Mouse (Mus musculus) NIH3T3 (cell line): ENCODE measurements around the gene Map1a.

Source experiments
- DNase-seq: peaks from one replicate; pipeline ENCODE4 v3.0.0-alpha.2; 2012; ENCODE audit warnings: low read depth

Map1a gene

DNA sequence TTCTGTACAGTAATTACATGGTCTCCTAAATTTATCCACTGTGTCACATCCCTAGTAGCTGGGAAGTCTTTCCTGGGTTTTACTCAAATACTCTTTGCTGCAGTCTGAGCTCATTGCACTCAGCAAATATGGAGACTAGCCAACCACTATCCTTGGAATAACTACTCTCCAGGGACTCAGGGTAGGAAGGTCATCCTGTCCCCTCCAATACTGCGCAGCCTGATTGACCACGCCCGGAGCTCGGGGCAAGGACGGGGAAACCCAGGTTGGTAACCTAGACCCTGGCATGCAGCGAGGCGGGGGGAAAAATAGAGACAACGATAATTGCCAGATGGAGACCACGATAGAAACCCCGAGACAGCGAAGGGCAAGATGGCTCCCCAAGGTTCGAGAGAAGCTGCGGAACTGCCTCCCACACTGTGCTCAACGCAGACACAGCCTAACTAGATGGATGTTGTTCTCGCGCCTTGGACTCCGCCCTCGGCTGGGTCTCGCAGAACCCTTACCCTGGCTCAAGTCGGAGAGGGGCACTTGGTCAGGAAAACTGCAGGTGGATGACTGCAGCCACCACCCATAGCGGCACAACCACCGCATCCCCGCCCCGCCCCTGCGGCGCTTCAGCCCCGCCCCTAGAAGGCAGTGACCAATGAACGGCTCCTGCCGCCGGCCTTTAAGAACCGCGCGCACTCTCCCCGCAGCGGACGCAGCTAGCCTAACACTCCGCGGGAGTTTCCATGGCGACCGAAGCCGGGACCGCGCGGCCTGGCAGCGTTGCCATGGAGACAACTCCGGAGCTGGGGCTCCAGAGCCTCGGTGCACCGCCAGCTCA, at the start of gene Map1a:
TSS of gene Map1a (plus strand) at position 700 of the 829 bp plus-strand sequence.
- DNase-seq = peak; percentile 94

DNA sequence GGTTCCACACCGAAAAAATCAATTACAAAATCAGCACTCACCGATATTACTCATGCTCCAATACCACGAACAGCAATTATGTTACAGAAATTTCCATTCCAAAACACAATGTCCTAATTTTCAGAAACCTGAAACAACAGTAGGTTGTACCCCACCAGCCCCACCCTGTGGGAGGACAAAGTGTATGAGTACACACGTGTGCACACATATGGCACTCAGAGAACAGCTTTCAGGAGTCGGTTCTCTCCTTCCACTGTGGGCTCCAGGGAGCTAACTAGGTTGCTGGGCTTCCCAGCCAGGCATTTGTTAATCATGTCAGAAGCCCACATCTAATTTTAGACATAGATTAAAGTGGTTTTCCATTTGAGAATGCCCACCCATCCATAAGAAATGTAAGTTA, 45.3 kb upstream of the Map1a start:
- no peak for DNase-seq

DNA sequence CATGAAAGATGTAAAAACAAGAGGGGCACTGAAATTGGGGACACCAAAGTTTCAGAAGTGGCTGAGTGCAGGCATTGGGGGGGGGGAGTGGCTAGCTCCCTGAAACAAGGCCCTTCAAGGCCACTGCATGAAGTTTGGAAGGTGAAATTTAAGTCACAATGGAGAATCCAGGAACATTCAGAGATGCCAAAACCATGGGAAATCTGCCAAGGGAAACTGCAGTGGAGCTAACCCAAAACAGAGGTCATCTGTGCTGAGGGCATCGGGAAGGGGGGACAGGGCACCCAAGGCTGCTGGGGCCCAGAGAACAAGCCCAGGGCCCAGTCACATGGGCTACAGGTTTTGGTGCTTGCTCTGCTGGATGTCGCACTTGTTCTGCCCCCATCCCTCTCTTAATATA, 39.6 kb upstream of the Map1a start:
- DNase-seq = no peak

DNA sequence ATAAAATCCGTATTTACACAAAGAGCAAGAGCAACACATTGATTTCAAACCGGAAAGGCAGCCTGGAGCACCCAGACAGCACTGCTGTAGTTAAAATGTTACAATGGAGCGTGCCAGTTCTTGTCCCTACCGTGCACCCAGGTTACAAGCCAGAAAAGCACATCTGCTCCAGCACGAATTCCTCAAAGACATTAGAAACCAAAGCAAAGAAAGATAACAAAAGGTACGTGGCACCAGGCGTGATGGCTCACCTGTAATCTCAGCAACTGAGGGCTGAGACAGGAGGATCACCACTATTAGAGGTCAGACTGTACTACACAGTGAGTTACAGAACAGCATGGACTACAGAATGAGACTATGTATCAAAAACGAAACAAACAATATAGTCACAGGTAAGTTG, 21.0 kb upstream of the Map1a start:
- no peak for DNase-seq

DNA sequence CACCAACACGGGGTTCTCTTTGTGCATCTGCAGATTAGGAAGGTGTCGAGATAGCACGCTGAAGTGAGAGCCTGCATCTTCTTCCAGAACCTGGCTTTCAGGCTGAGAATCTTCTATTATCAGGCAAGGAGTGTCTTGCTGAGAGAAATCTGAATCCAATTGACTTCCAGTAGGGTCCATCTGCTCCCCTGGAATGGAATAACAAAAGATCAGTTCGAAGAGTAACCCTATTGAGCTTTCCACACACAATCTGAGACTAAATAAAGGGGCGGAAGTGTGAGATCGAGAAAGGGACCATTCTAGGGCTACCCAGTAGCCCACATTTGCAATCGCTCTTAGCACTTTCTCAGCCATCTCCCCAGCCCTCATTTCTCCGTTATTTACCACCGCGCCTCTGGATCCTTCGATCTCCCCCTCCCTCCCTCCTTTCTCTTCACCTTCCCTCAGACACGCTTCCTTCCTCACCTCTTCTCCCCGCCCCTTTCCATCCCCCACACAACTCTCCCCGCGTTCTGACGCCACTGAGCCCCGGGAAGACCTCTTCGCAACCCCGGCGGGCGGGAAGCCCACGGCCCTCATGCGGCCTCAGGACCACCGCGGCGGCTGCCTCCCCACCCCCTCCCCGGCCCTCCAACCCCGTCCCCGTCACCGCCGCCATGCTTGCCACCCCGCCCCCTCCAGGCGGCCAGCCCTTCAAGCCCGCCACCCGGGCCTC, 18.7 kb upstream of the Map1a start:
- no peak for DNase-seq

DNA sequence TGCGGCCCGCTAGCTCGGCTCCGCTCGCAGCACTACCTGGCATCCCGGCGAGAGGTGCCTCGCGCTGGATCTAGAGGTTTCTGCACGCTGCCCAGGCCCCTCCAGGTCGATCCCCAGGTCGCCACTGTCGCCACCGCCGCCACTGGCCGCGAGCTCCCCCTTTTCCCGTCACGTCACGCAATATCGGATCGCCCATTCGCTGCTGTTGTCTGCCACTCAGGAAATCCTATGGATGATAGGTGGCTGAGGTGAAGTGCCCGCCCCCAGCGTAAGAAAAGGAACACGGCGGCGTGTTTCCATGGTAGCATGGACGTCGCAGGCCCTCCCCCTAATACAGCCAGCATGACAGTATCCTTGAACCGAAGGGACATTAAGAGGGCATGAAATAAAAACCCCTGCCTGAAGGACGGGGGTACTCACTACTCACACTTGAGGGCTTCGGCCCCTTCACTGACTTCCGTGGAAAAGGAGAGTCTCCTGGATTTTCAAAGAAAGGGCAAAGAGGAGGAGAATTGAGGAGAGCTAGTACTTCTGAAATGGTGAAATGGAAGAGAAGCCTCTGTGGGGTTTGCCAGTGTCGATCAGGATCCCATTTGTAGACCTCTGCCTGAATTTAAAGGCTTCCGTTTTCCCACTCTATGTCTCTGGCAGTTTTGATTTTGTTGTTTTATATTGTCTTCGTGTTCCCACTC, 18.0 kb upstream of the Map1a start, which contains the start of gene Trp53bp1:
TSS of gene Trp53bp1 (minus strand) at position 172 of the 692 bp plus-strand sequence.
- peak; percentile 95 for DNase-seq

DNA sequence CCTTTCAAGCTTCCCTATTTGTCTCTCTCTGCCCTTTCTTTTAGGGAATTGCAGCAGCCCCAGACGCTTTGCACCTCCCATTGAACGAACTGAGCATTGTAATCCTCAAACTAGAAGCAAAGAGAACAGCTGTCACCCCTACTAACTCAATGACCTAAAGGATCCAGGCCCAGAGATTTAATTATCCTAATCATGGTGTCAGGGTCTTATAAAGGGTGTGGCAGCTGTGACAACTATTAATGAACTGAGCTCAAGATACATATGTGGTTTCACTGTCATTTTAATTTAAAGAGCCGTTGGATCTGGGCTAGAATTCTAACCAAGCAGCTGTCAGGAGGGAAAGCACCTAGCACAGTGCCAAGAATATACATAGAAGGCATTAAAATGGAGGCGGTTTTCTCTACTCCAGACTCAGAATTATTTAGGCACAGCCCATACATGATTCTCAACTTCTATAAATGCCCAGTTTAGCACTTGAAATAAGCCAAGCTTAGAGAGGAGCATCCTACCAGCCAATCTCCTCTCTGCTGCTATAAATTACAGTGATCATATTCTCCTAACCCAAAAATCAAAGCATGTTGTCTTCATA, 17.4 kb upstream of the Map1a start:
- peak; percentile 36 for DNase-seq

DNA sequence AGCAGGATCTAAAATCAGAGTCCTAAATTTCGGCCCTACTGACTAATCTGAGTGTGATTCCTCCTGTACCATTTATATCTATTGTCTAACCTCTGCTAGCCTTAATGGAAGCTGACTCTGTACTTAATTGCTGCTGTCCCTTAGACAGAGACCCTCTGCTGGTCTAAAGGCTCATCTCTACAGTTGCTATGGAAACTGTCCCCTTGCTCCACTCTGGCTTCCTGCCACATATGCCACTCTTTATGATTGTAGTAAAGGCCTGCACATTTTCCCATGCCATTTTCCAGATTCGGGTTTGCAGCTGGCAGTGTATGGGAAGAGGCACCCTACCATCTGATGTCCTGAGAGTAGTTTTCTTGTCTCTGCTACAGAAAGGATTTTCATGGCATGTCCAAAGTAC, 1.6 kb upstream of the Map1a start:
- DNase-seq = no peak

DNA sequence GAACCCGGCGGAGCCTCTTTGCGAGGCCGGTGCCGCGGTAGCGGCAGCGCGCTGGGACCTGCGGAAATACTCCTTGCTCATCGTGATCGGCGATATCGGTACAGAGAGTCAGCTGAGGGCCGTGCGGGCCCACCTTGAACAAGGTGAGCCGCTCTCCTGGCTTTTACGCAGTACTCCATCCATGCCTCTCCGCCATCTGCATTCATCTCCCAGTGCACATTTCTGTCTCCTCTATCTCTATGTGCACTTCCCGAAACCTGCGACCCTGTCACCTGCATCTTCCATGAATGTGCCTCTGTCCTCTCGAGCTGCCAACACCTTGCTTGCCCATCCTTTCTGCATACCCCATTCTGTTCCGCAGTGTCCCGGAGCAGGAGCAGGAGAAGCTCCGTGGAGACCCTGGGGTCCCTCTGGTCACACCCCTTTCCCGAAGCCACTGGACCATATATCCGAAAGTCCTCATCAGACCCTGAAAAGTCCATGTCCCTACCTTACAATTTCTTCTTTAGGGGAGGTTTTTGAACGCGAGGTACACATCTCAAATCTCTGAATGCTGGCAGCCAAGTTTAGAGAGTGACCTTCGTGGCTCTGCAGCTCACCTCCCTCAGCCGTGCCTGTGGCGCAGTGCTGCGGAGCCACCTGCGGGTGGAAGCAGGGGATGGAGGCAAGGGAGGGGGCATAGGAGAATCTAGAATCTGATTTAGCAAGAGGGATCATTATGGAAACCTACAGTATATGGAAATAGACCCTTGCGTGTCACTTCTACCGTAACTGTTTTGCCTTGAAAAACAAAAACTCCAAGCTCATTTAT, 535 bp downstream of the Map1a start:
- no peak for DNase-seq

DNA sequence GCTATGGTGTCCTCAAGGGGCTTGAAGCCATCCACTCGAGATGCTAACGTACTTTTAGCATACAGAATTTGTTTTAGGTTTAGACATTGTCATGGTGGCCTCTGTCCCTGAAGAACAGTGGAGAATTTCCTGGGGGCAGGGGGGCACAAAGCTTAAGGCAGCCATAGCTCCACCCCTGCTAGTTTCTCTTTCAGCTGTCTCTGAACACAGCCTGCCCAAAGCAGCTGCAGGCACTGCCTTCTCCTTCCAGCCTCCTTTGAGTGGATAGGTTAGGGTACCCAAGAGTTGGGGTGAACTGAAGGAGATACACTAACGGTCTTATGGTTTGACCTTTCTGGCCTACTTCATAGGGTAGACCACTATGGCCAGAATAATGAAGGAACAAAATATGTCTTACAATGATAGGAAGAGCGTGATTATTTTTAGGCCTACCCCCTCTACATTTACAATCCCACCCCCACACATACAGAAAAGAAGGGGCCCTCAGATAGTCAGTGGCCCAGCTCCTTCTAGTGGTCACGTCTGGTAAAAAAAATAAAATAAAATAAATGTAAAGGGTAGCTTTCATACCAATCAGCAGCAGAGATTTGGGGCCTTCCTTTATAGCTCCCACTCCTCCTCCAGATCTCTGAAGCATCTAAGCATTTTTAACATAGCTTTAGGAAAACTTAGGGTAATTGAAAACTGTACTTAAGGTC, 3.1 kb downstream of the Map1a start:
- no peak for DNase-seq

DNA sequence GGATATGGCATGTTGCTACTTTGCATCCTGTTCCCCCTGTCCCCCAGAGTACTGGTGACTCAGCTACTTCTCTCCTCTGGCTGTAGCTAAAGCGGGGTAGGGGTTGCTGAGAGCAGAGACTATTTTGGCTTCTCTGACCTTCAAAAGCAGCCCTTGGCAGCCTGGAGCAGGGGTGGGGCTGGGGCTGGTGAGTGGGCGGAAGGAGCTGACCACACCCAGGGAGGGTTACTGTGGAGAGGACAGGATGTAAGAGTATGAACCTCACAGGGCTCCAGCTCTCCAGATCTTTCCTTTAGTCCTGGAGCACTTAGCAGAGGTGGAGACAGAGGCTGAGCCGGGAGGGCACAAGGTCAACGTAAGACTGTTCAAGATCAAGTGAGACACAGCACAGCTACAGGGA, 4.8 kb downstream of the Map1a start:
- DNase-seq = peak; percentile 59

DNA sequence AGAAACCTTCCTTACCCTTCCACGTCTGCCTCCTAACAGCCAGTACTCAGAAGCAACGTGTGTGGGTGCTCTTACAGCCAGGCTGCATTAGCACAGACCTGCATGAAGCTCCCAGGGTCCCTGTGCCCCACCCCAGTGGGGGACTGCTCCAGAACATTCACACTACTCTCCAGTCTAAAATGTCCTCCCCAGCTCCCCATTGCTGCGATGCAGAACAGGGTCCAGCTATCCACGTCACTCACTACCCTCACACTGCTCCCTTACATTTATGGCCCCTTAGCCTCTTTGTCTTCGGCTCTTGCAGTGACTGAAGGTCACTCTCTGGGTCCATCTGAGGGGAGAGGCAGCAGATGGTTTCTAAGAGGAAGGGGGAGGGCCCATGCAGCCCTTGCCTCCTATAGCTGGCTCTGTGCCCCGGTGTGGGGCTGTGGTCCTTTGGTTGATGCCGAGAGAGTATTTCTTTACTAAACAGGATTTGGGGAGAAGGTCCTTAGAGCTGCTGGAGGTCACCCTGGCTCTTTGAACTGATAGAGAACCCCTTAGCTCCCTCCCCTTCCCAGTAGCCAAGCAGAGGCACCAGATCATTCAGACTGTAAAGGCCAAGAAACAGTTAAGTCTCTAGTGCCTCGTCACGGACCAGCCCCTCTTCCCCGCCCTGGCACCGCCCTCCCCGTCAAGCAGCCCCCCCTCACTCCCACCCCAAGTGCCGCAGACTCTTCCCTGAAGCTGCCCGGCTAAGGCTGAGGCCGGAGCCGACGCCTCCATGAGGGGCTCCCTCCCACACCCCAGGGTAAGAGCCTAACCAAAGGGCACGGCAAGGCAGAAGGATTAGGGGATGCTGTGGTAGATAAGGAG, 5.6 kb downstream of the Map1a start:
- peak; percentile 86 for DNase-seq

DNA sequence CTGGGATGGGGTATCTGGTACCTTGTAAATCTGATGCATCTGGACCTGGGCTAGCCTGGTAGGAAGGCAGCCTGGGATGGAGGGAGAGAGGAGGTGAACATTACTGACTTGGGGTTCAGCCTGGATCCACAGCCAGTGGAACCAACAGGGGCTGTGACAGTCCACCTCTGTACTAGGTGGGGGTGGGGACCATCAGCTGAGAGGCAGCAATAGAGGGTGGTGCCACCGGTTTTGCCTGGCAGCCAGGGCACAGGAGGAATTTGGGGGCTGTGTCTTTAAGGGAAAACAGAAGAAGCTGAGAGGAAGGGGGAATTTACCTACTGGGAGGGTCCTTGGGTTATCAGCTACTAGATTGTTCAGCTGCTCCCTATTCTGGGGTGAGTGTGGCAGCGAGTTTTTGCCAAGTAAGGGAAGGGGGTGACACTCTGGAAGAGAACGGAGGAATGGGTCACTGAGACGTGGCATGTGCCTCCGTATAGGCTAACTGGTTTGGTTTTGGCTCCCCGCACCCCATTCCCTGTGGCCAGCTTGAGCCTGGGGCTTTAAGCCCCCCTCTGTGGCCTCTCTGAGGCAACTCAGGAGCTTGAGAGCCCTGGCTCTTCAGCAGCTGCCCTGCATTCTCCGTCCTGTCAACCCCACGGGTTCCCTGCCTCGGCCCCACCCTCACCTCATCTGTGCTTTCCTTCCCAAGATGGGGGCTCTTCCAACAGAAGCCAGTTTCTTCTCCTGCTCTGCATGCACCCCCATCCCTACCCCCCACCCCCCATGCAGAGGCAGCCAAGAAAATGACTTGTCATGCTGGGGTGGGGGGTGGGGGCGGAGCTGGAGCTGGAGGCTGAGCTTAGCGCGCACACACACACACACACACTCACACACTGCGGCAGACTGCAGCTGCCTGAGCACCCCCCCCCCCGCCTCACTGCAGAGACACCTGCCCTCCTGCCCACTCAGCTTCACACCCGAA, 6.5 kb downstream of the Map1a start:
- DNase-seq = peak; percentile 73

DNA sequence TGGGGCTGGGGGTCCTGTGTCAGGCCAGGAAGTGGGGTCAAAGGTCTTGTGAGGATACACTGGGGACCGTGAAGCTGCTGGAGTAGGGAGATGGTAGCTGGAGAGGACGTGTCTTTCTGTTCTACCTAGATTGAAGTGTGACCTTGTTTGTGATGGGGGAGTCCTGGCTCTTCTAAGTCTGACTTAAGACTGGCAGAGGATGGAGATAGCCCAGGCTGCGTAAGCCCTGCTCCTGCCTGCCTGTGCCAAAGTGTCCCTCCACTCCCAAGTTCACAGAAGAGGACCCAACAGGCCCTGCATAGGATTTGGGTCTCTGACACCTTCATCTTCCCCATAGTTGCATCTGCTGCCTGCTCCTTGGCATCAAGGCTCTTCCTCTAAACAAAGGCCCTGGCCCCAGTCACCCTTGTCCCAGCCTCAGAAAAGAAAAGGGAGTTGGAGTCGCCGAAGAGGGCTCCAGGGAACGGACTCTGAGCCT, 7.4 kb downstream of the Map1a start:
- no peak for DNase-seq

DNA sequence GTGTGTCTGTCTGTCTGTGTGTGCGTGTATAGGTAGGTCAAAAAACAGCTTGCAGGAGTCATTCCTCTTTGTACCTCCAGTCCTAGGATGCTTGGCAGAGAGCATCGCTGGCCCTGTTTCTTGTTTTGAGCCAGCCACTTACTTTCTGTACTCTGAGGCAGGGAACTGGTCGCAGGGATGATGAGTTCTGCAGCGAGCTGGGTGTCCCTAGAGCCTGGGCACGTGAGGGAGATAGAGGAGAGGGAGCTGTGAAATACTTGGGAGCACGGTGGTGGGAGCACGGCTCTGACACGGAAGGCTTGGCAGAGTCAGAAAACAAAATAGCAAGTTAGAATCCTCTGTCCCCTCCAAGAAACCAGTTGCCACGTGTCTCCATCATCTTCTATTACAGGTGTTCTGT, 8.3 kb downstream of the Map1a start:
- DNase-seq = no peak

DNA sequence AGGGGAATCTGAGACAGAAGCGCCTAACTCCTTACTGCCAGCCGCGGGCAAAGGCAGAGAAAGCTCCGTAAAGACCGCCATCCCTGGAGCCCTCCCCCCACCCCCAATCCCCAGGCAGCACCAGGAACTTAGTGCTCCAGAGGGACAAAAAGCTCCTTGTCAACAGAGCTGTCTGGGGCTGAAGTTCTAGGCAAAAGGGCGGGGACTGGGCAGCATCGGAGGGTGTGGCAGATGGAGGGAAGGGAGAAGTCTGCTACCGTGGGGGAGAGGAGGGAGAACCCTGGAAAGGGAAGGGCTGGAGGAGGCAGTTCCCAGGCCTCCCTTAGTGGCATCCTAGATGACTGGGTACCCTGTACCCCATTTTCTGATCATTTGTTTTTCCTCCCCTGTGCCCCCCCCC, 8.7 kb downstream of the Map1a start:
- DNase-seq = no peak

DNA sequence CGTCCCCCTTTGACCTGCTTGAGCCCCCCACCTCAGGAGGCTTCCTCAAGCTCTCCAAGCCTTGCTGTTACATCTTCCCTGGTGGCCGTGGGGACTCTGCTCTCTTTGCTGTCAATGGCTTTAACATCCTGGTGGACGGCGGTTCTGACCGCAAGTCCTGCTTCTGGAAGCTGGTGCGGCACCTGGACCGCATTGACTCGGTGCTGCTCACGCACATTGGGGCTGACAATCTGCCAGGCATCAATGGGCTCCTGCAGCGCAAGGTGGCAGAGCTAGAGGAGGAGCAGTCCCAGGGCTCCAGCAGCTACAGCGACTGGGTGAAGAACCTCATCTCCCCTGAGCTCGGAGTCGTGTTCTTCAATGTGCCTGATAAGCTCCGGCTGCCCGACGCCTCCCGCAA, 10.1 kb downstream of the Map1a start:
- DNase-seq = no peak

DNA sequence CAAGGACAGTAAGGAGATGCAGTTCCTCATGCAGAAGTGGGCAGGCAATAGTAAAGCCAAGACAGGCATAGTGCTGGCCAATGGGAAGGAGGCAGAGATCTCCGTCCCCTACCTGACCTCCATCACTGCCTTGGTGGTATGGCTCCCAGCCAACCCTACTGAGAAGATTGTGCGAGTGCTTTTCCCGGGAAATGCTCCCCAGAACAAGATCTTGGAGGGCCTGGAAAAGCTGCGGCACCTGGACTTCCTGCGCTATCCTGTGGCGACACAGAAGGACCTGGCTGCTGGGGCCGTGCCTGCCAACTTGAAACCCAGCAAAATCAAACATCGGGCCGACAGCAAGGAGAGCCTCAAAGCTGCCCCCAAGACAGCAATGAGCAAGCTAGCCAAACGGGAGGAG, 10.6 kb downstream of the Map1a start:
- no peak for DNase-seq

DNA sequence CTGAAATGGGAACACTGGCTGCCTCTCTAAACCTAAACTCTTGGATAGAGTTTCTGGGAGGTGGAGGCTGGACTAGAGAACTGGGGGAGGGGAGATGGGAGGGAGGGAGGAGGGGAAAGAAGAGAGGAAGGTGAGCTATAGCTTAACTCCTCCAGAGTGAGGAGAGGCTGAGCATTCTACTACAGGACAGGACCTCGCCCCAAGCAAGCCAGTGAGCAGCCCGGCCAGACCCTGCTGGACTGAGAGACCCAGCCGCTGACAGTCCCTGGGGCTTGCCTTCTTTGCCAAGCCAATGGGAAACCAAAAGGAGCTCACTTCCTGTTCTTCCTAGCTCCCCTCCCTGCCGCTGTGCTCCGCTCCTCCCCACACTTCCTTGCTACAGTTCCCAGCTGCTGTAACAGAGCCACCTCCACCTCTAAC, 19.6 kb downstream of the Map1a start:
- no peak for DNase-seq
